Mouse (Mus musculus) lung, postnatal 14 days (tissue): Measurements from ENCODE around the gene Mcoln3.
A peak's percentile ranks its signal among the peaks of the same experiment; 100 is the strongest.

Experiments
- DNase-seq: peaks from one replicate; pipeline ENCODE4 v3.0.0; 2021

The Mcoln3 gene

GRCm38 (mm10) chr3:146177748-146178582 lies 60.7 kb downstream of the Mcoln3 start:
- DNase-seq = peak; percentile 86

- DNase-seq = no peak
These were observed 63.1 kb downstream of the Mcoln3 start for GRCm38 (mm10) chr3:146180341-146180740.

GRCm38 (mm10) chr3:146180986-146181385 lies 63.7 kb downstream of the Mcoln3 start:
- DNase-seq = peak; percentile 74

GRCm38 (mm10) chr3:146184992-146185657 lies 67.9 kb downstream of the Mcoln3 start:
- peak; percentile 70 for DNase-seq

- no peak for DNase-seq
These were observed 68.8 kb downstream of the Mcoln3 start for GRCm38 (mm10) chr3:146186033-146186432.

GRCm38 (mm10) chr3:146189933-146190332 lies 72.7 kb downstream of the Mcoln3 start:
- DNase-seq = no peak
